Mouse (Mus musculus) embryonic fibroblast, embryonic 13.5 days (primary cell): ENCODE data around the gene Tenm2.

Experiments
- CTCF ChIP-seq: IDR thresholded peaks from 2 replicates; pipeline ENCODE4 v1.5.1; 2011; ENCODE audit warnings: mild to moderate bottlenecking, control low read depth, low read length, moderate library complexity, borderline replicate concordance; ENCODE audit not compliant: insufficient read depth
- POLR2A ChIP-seq: IDR thresholded peaks from 2 replicates; pipeline ENCODE4 v1.6.1; 2011; ENCODE audit warnings: low read depth, mild to moderate bottlenecking, control low read depth, low read length, moderate library complexity

- TF ChIP-seq POLR2A (no peak), CTCF (no peak)
Observed at GRCm38 (mm10) chr11:36694810-36695209, 541.0 kb downstream of the Tenm2 start.
